ENCODE assay signal across 29 mouse cellular contexts in the genomic region with DNA sequence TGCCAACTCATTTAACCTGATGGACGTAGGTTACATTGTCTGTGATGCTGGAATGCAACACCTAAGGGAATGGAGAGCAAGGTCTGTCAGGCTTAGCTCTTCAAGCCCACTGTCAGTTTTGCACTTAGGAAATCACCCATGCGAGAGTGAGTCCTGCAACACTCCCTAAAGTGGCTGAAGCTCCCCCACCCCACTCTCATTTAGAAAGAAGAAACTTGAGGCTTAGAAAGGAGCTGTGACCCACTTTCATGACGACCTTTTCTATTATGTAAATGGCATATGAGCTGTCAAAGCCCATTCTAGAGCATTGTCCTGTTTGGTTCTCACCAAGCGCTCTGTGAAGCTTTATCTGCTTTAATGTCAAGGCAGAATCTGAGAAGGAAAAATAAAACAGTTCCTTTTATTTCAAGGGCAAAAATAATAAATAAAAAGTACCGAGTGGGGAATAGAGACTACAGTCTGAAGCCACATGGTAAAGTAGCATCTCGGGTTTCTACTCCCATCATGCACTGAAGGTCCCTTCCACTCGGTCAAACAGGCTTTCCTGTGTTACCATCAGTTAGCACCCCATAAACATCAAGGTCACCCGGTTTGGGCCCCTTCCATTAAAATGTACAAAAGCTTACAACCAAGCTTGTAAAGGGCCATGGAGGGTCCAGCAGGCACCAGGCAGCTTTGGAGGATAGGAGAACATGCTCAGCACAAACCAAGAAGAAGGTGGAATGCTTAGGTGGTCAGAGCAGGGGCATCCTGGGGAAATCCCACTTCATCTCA.
DNase-seq lines count a peak whose midpoint lies in the region; ATAC-seq and TF ChIP-seq lines count a peak whose summit lies in the region.
"Had no signal": no experiment of that assay in that cellular context is flagged by ENCODE, and none has a peak within 500 bp of the region (broad histone marks: within the 10 kb centered on the region; RNA-seq: fewer than 3 reads in every experiment).

No protein-coding gene starts in this region.

- H3K4me1 ChIP-seq in kidney, postnatal 0 days (replicated peaks; ENCODE audit: insufficient read depth, low read length) = peaks cover 18% of the 10 kb centered on the region
- H3K4me1 ChIP-seq in limb, embryonic 11.5 days (ENCODE audit: control insufficient read depth, insufficient read depth, low read length) = peaks cover 40% of the 10 kb centered on the region
- H3K4me1 ChIP-seq in forebrain, postnatal 0 days (ENCODE audit: insufficient read depth) = peaks cover 6% of the 10 kb centered on the region; the same call in 1 of the 2 replicates

- no peak overlapping the region for H3K9ac ChIP-seq in kidney, postnatal 0 days (ENCODE audit: low read depth, low read length)
- no peak overlapping the region for H3K9ac ChIP-seq in limb, embryonic 11.5 days (ENCODE audit: low read length)
- H3K9ac ChIP-seq in forebrain, postnatal 0 days = no peak overlapping the region
- H3K9ac ChIP-seq: embryonic facial prominence, embryonic 13.5 days; embryonic facial prominence, embryonic 15.5 days; forebrain, embryonic 12.5 days had no signal

- WGBS in kidney, postnatal 0 days = 48% methylated on average over 8 of the region's 8 CpGs
- WGBS in limb, embryonic 11.5 days = 41% methylated on average over 8 of the region's 8 CpGs
- 69% methylated on average over 8 of the region's 8 CpGs for WGBS in forebrain, postnatal 0 days

- no peaks in the 10 kb centered on the region for H3K27me3 ChIP-seq in kidney, postnatal 0 days (ENCODE audit: insufficient read depth, low read length)
- H3K27me3 ChIP-seq in limb, embryonic 11.5 days (ENCODE audit: control insufficient read depth, insufficient read depth, low read length) = no peaks in the 10 kb centered on the region
- no peaks in the 10 kb centered on the region for H3K27me3 ChIP-seq in forebrain, postnatal 0 days (ENCODE audit: insufficient read depth, low read length)
- H3K27me3 ChIP-seq: CH12.LX; embryonic facial prominence, embryonic 13.5 days; embryonic facial prominence, embryonic 15.5 days; Patski had no signal

- no peak overlapping the region for H3K4me3 ChIP-seq in kidney, postnatal 0 days (replicated peaks; ENCODE audit: low read depth, low read length)
- no peak overlapping the region for H3K4me3 ChIP-seq in limb, embryonic 11.5 days (ENCODE audit: low read depth, low read length)
- no peak overlapping the region for H3K4me3 ChIP-seq in forebrain, postnatal 0 days (ENCODE audit: low read depth, low read length)
- H3K4me3 ChIP-seq: embryonic facial prominence, embryonic 13.5 days; embryonic facial prominence, embryonic 15.5 days; erythroblast, embryonic 14.5 days; forebrain, embryonic 10.5 days; forebrain, embryonic 12.5 days had no signal

- peak; percentile 27 for DNase-seq in kidney, postnatal 0 days (ENCODE audit: low spot score)
- DNase-seq in kidney, postnatal 25 days = no peak
- peak; percentile 72 for DNase-seq in forelimb bud, embryonic 11.5 days (ENCODE audit: low read depth, low spot score)
- DNase-seq in limb, embryonic 11.5 days (ENCODE audit: low spot score) = peak; percentile 69
- peak; percentile 76 for DNase-seq in retina, embryonic 14.5 days (ENCODE audit: low spot score)
- DNase-seq in forebrain, postnatal 0 days = no peak
- DNase-seq in urinary bladder, postnatal 4 days (ENCODE audit: low spot score in 2 of 2) = no peak
- no peak for DNase-seq in gastrocnemius, postnatal 25 days
- DNase-seq: adrenal gland, adult 8-10 months; adrenal gland, postnatal 14 days; adrenal gland, postnatal 36 days; B cell, adult 2 months; cerebellum, adult 11-12 months; cerebellum, adult 8-10 months; cerebellum, adult 9-11 months; cerebellum, postnatal 14 days; cerebellum, postnatal 36 days; embryo, embryonic 11 days had no signal

- no peaks in the 10 kb centered on the region for H3K9me3 ChIP-seq in kidney, postnatal 0 days (replicated peaks; ENCODE audit: low read length)
- H3K9me3 ChIP-seq in limb, embryonic 11.5 days (ENCODE audit: control insufficient read depth, low read length) = no peaks in the 10 kb centered on the region
- H3K9me3 ChIP-seq in forebrain, postnatal 0 days (ENCODE audit: low read length) = no peaks in the 10 kb centered on the region
- H3K9me3 ChIP-seq: embryonic facial prominence, embryonic 13.5 days; embryonic facial prominence, embryonic 15.5 days; forebrain, embryonic 10.5 days; forebrain, embryonic 12.5 days had no signal

- no peak for TF ChIP-seq CTCF in kidney, postnatal 0 days (IDR thresholded peaks at IDR 0.05; ENCODE audit: low read depth)
- TF ChIP-seq CTCF in forebrain, postnatal 0 days (IDR thresholded peaks at IDR 0.05; ENCODE audit: low read depth) = no peak

- no peak overlapping the region for H3K4me2 ChIP-seq in kidney, postnatal 0 days (ENCODE audit: low read length)
- H3K4me2 ChIP-seq in limb, embryonic 11.5 days (ENCODE audit: low read depth, severe bottlenecking) = no peak overlapping the region
- no peak overlapping the region for H3K4me2 ChIP-seq in forebrain, postnatal 0 days (ENCODE audit: low read depth)
- H3K4me2 ChIP-seq: embryonic facial prominence, embryonic 13.5 days; embryonic facial prominence, embryonic 15.5 days; forebrain, embryonic 12.5 days had no signal

- no peak overlapping the region for H3K27ac ChIP-seq in kidney, postnatal 0 days
- H3K27ac ChIP-seq in limb, embryonic 11.5 days (replicated peaks; ENCODE audit: low read depth, low read length) = no peak overlapping the region
- H3K27ac ChIP-seq in forebrain, postnatal 0 days (ENCODE audit: low read depth, low read length) = no peak overlapping the region
- H3K27ac ChIP-seq: embryonic facial prominence, embryonic 13.5 days; embryonic facial prominence, embryonic 15.5 days; forebrain, embryonic 10.5 days; forebrain, embryonic 12.5 days had no signal

- no peaks in the 10 kb centered on the region for H3K36me3 ChIP-seq in kidney, postnatal 0 days (ENCODE audit: insufficient read depth, low read length)
- no peaks in the 10 kb centered on the region for H3K36me3 ChIP-seq in limb, embryonic 11.5 days (ENCODE audit: control insufficient read depth, insufficient read depth, low read length)
- H3K36me3 ChIP-seq in forebrain, postnatal 0 days (ENCODE audit: insufficient read depth) = peaks cover 12% of the 10 kb centered on the region; the same call in 1 of the 2 replicates
- H3K36me3 ChIP-seq: embryonic facial prominence, embryonic 15.5 days; forebrain, embryonic 12.5 days; G1E had no signal

- ATAC-seq in kidney, postnatal 0 days (replicated peaks; ENCODE audit: low FRiP score, low read depth) = no peak
- ATAC-seq in limb, embryonic 11.5 days (ENCODE audit: insufficient number of reproducible peaks, low FRiP score, low TSS enrichment, low read depth) = peak; percentile 22; the same call in 1 of the 2 replicates
- no peak for ATAC-seq in forebrain, postnatal 0 days
- ATAC-seq: activated CD4-positive, CD25-positive, alpha-beta regulatory T cell, adult 4 months; CD4-positive, CD25-positive, alpha-beta regulatory T cell, adult 4 months; forebrain, embryonic 14.5 days; Patski had no signal

Comparison
In these comparisons a context has a peak if more than half of its experiments do, and no peak if none do; other contexts are left out.
1. DNase-seq: peak in kidney, postnatal 0 days (single experiment), forelimb bud, embryonic 11.5 days (single experiment), limb, embryonic 11.5 days (single experiment) and retina, embryonic 14.5 days (single experiment); none in kidney, postnatal 25 days (0 of 2), forebrain, postnatal 0 days (single experiment), urinary bladder, postnatal 4 days (0 of 2) and gastrocnemius, postnatal 25 days (single experiment).